Mouse (Mus musculus) urinary bladder, adult 18-20 months (tissue): ENCODE results near the gene Gm5458.
"Not testable (repeated sequence)": the region's sequence is repeated elsewhere in the genome, so short reads cannot be mapped to it uniquely, and the experiment has no call there.

Experiments
- DNase-seq, 2 experiments: peaks; one replicate each; pipeline ENCODE4 v3.0.0; 2022; ENCODE audit warnings: low spot score in 2 of 2, mixed read lengths in 2 of 2

The Gm5458 gene

DNA sequence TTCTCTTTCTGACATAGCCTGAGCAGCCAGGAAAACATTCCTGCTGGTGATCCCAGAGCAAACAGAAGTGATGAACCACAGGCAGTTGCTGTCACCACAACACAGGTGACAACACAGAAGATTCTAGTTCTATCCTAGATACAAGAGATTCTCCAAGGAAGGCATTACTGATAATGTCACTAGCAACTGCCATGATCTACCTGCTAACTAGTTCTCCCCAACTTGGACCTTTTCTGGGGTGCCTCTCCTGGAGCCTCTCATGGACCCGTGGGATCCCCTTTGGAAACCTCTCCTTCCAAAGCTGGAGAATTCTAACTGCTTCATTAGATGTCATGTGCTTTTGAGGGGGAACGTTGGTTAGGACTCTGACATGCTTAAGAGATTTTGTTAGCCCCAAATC, at the start of gene Gm5458:
Gm5458 (minus strand) TSS at position 101 of the 400 bp plus-strand sequence.
- not testable (repeated sequence) for DNase-seq

DNA sequence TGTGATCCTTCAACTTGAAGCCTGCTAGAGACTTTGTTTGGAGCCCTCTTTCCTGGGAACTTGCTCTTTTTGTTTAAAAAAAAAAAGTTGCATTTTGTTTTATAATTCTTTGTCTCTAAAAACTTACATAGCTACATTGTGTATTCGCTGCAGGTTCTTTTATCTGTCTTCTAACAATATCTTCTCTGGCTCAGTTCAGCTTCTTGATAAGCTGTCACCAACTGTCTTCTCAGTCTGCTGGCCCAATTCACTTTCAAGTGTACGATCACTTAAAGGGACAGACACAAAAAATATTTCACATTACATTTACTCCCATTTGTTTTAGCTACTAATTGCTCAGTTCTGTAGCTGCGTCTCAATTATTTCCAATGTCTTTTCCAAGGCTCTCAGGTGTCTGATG, 43.9 kb upstream of the Gm5458 start:
- no peak for DNase-seq

DNA sequence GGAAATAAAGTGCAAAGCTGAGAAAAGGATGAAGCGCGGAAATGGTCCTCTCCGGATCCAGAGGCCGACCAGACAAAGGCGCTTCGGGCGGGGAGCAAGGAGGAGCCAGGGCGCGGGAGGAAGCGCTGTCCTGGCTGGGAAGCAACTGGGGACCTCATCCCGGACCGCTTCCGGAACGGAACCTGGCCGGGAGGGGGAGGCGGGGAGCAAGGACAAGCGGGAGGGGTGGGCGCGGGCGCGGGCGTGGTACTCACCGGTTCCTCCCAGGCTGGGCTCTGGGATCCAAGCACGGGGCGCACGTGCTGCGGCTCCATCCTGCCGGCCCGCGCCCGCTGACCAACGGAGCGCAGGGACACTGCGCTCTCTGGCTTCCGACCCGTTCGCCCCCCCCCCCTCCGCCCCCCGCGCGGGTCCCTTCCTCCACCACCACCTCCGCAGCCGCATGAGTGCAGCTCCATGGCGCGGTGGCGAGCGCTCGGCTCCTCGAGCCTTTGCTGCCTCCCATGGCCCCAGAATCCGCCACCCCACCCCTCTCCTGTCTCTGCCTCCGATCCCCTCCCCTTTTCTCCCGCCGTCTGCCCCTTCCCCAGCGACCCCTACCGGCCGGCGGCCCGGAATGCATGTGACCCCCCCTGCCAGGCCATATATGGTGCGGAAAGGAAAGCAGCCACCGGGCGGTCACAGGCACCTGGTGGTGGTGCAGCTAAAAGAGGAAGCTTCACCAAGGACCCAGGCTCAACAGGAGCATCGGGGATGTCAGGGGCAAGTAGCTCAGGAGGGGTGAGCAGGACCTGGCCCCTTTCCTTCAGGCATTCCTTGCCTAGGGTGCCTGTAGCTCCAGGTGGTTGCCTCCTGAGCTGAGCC, 17.3 kb downstream of the Gm5458 start, which contains the start of gene Gm2237:
Gm2237 (minus strand) TSS at position 332 of the 864 bp plus-strand sequence.
- peak; percentile 0 to 20 for DNase-seq

DNA sequence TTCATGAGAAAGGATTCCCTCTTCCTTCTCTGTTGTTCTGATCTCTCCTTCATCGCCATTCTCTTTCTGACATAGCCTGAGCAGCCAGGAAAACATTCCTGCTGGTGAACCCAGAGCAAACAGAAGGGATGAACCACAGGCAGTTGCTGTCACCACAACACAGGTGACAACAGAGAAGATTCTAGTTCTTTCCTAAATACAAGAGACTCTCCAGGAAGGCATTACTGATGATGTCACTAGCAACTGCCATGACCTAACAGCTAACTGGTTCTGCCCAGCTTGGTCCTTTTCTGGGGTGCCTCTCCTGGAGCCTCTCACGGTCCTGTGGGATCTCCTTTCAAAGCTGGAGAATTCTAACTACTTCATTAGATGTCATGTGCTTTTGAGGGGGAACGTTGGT, 52.5 kb downstream of the Gm5458 start, which contains the start of gene Gm2244:
Gm2244 (minus strand) TSS at position 101 of the 400 bp plus-strand sequence.
- DNase-seq: not testable (repeated sequence)
